Mouse (Mus musculus): ENCODE data around the gene Dapk3. TPM values are rescaled to one million over a fixed set of nuclear protein-coding genes. Genes with fewer than 3 reads are reported as not detected.

Dapk3 gene
- polyA plus RNA-seq, 1 experiment from 2014 or later = 48.9 TPM

GRCm38 (mm10) chr10:81161602-81162317, 21.0 kb upstream of the Dapk3 start:
- Histone ChIP-seq H3K9ac (replicated peaks; ENCODE audit: low read depth) (no peak overlapping the region), H3K4me1 (ENCODE audit: insufficient read depth, low read depth, low read length) (peaks cover 6% of the 10 kb centered on the region), H3K27ac (ENCODE audit: low read length) (no peak overlapping the region), H3K36me3 (ENCODE audit: insufficient read depth, low read length) (peaks cover 13% of the 10 kb centered on the region; the same call in 1 of the 2 replicates), H3K9me3 (ENCODE audit: low read length) (no peaks in the 10 kb centered on the region), H3K4me3 (ENCODE audit: low read depth, low read length) (no peak overlapping the region), H3K27me3 (replicated peaks; ENCODE audit: insufficient read depth, low read length) (no peaks in the 10 kb centered on the region), H3K4me2 (replicated peaks; ENCODE audit: low read depth, low read length) (no peak overlapping the region)
- WGBS = 82% methylated on average over 8 of the region's 8 CpGs
- no peak for TF ChIP-seq CTCF (IDR thresholded peaks at IDR 0.05)
- TF ChIP-seq EP300 (IDR thresholded peaks at IDR 0.05) = no peak
- ATAC-seq (no peak), DNase-seq (ENCODE audit: low spot score) (no peak)

- Histone ChIP-seq H3K4me1 (ENCODE audit: insufficient read depth, low read depth, low read length) (peaks cover 11% of the 10 kb centered on the region), H3K36me3 (ENCODE audit: insufficient read depth, low read length) (peaks cover 13% of the 10 kb centered on the region; the same call in 1 of the 2 replicates), H3K27me3 (replicated peaks; ENCODE audit: insufficient read depth, low read length) (no peaks in the 10 kb centered on the region), H3K4me3 (ENCODE audit: low read depth, low read length) (no peak overlapping the region), H3K9me3 (ENCODE audit: low read length) (no peaks in the 10 kb centered on the region), H3K27ac (ENCODE audit: low read length) (no peak overlapping the region), H3K9ac (replicated peaks; ENCODE audit: low read depth) (no peak overlapping the region), H3K4me2 (replicated peaks; ENCODE audit: low read depth, low read length) (no peak overlapping the region)
- no peak for ATAC-seq
- no peak for TF ChIP-seq EP300 (IDR thresholded peaks at IDR 0.05)
- TF ChIP-seq CTCF (IDR thresholded peaks at IDR 0.05) = no peak
- WGBS = 42% methylated on average over 2 of the region's 2 CpGs
- no peak for DNase-seq (ENCODE audit: low spot score)
These were observed 20.5 kb upstream of the Dapk3 start for GRCm38 (mm10) chr10:81162318-81162652.

- no peak overlapping the region for H3K27ac ChIP-seq (ENCODE audit: low read length)
- no peak overlapping the region for H3K4me3 ChIP-seq (ENCODE audit: low read depth, low read length)
- DNase-seq (ENCODE audit: low spot score) (no peak), ATAC-seq (no peak)
- peaks cover 16% of the 10 kb centered on the region for H3K4me1 ChIP-seq (ENCODE audit: insufficient read depth, low read depth, low read length)
- H3K9ac ChIP-seq (replicated peaks; ENCODE audit: low read depth) = no peak overlapping the region
- peaks cover 5% of the 10 kb centered on the region; the same call in 1 of the 2 replicates for H3K36me3 ChIP-seq (ENCODE audit: insufficient read depth, low read length)
- H3K27me3 ChIP-seq (replicated peaks; ENCODE audit: insufficient read depth, low read length) = no peaks in the 10 kb centered on the region
- TF ChIP-seq CTCF (IDR thresholded peaks at IDR 0.05) (no peak), EP300 (IDR thresholded peaks at IDR 0.05) (peak; percentile 14; the same call in 1 of the 2 replicates)
- 57% methylated on average over 8 of the region's 8 CpGs for WGBS
- no peaks in the 10 kb centered on the region for H3K9me3 ChIP-seq (ENCODE audit: low read length)
- no peak overlapping the region for H3K4me2 ChIP-seq (replicated peaks; ENCODE audit: low read depth, low read length)
These were observed 17.7 kb upstream of the Dapk3 start for GRCm38 (mm10) chr10:81165118-81165517.

- peaks cover 16% of the 10 kb centered on the region for H3K4me1 ChIP-seq (ENCODE audit: insufficient read depth, low read depth, low read length)
- ATAC-seq (peak; percentile 93), DNase-seq (ENCODE audit: low spot score) (peak; percentile 100)
- H3K36me3 ChIP-seq (ENCODE audit: insufficient read depth, low read length) = peaks cover 1% of the 10 kb centered on the region; the same call in 1 of the 2 replicates
- under 1% methylated on average over 38 of the region's 64 CpGs for WGBS
- TF ChIP-seq EP300 (IDR thresholded peaks at IDR 0.05) = no peak
- no peak for TF ChIP-seq CTCF (IDR thresholded peaks at IDR 0.05)
- peak within 1 kb of the TSS; percentile 88 for H3K4me3 ChIP-seq (ENCODE audit: low read depth, low read length)
- H3K27ac ChIP-seq (ENCODE audit: low read length) = peak within 1 kb of the TSS; percentile 85
- H3K9me3 ChIP-seq (ENCODE audit: low read length) = no peaks in the 10 kb centered on the region
- H3K9ac ChIP-seq (replicated peaks; ENCODE audit: low read depth) = peak within 1 kb of the TSS; percentile 77
- H3K4me2 ChIP-seq (replicated peaks; ENCODE audit: low read depth, low read length) = peak within 1 kb of the TSS; percentile 93
- no peaks in the 10 kb centered on the region for H3K27me3 ChIP-seq (replicated peaks; ENCODE audit: insufficient read depth, low read length)
These were observed 15.4 kb upstream of the Dapk3 start, which contains the start of gene Pias4 for GRCm38 (mm10) chr10:81167200-81168086. Pias4 (minus strand) TSS chr10:81167923.

- 6% methylated on average over 5 of the region's 5 CpGs for WGBS
- DNase-seq (ENCODE audit: low spot score) = no peak
- Histone ChIP-seq H3K4me2 (replicated peaks; ENCODE audit: low read depth, low read length) (peak overlapping the region; percentile 76), H3K9me3 (ENCODE audit: low read length) (no peaks in the 10 kb centered on the region), H3K27me3 (replicated peaks; ENCODE audit: insufficient read depth, low read length) (no peaks in the 10 kb centered on the region), H3K4me1 (ENCODE audit: insufficient read depth, low read depth, low read length) (peaks cover 16% of the 10 kb centered on the region), H3K9ac (replicated peaks; ENCODE audit: low read depth) (no peak overlapping the region), H3K4me3 (ENCODE audit: low read depth, low read length) (peak overlapping the region; percentile 88), H3K36me3 (ENCODE audit: insufficient read depth, low read length) (no peaks in the 10 kb centered on the region; the same call in 1 of the 2 replicates), H3K27ac (ENCODE audit: low read length) (peak overlapping the region; percentile 85)
- ATAC-seq = peak; percentile 31
- TF ChIP-seq EP300 (IDR thresholded peaks at IDR 0.05) (peak; percentile 5; the same call in 1 of the 2 replicates), CTCF (IDR thresholded peaks at IDR 0.05) (no peak)
These were observed 14.7 kb upstream of the Dapk3 start for GRCm38 (mm10) chr10:81168087-81168431.

All from lung, postnatal 0 days (tissue).